Mouse (Mus musculus): ENCODE data around the gene Grin3b. TPM values are rescaled to one million over a fixed set of nuclear protein-coding genes. Genes with fewer than 3 reads are reported as not detected.

Grin3b gene
- total and polyA plus RNA-seq, 2 experiments from 2014 or later, result 0.34 TPM; not detected in 1

- Histone ChIP-seq H3K4me1 (ENCODE audit: control insufficient read depth, insufficient read depth) (no peaks in the 10 kb centered on the region), H3K36me3 (replicated peaks; ENCODE audit: control insufficient read depth, insufficient read depth, low read length) (peaks cover 50% of the 10 kb centered on the region), H3K4me2 (ENCODE audit: low read depth, low read length) (no peak overlapping the region), H3K9ac (replicated peaks; ENCODE audit: low read depth, low read length) (no peak overlapping the region), H3K27me3 (ENCODE audit: control insufficient read depth, insufficient read depth, low read length) (peaks cover 28% of the 10 kb centered on the region), H3K9me3 (replicated peaks; ENCODE audit: control insufficient read depth, low read length) (no peaks in the 10 kb centered on the region), H3K4me3 (ENCODE audit: low read depth, low read length) (no peak overlapping the region), H3K27ac (ENCODE audit: low read depth) (no peak overlapping the region)
- no peak for DNase-seq (ENCODE audit: low spot score)
- 84% methylated on average over 1 of the region's 1 CpGs for WGBS
- no peak for TF ChIP-seq EP300 (IDR thresholded peaks at IDR 0.05; ENCODE audit: low read depth)
- no peak for TF ChIP-seq CTCF (IDR thresholded peaks at IDR 0.05; ENCODE audit: low read depth)
- ATAC-seq (ENCODE audit: insufficient read depth, low read depth), result no peak
Measured at GRCm38 (mm10) chr10:79968181-79968580, 2.3 kb upstream of the Grin3b start.

- DNase-seq (ENCODE audit: low spot score) (no peak), ATAC-seq (ENCODE audit: insufficient read depth, low read depth) (no peak)
- no peaks in the 10 kb centered on the region for H3K9me3 ChIP-seq (replicated peaks; ENCODE audit: control insufficient read depth, low read length)
- H3K9ac ChIP-seq (replicated peaks; ENCODE audit: low read depth, low read length), result no peak overlapping the region
- H3K4me3 ChIP-seq (ENCODE audit: low read depth, low read length), result no peak overlapping the region
- TF ChIP-seq EP300 (IDR thresholded peaks at IDR 0.05; ENCODE audit: low read depth) (no peak), CTCF (IDR thresholded peaks at IDR 0.05; ENCODE audit: low read depth) (no peak)
- H3K4me1 ChIP-seq (ENCODE audit: control insufficient read depth, insufficient read depth), result no peaks in the 10 kb centered on the region
- H3K27me3 ChIP-seq (ENCODE audit: control insufficient read depth, insufficient read depth, low read length), result peaks cover 28% of the 10 kb centered on the region
- WGBS, result 22% methylated on average over 3 of the region's 3 CpGs
- no peak overlapping the region for H3K4me2 ChIP-seq (ENCODE audit: low read depth, low read length)
- H3K36me3 ChIP-seq (replicated peaks; ENCODE audit: control insufficient read depth, insufficient read depth, low read length), result peaks cover 43% of the 10 kb centered on the region
- no peak overlapping the region for H3K27ac ChIP-seq (ENCODE audit: low read depth)
Measured at GRCm38 (mm10) chr10:79969124-79969568, 1.4 kb upstream of the Grin3b start.

DNA sequence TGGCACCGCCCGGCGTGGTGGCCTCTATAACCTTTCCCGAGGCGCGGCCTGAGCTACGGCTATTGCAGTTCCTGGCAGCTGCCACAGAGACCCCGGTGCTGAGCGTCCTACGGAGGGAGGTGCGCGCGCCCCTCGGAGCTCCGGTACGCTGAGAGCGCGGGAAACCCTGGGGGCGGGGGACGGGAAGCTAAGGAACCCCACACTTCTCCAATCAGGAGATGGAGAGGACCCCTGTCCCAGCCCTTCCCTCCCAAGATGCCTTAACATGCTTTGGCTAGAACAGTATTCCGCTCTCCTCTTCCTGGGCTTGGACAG, 625 bp downstream of the Grin3b start:
- TF ChIP-seq EP300 (IDR thresholded peaks at IDR 0.05; ENCODE audit: low read depth) (no peak), CTCF (IDR thresholded peaks at IDR 0.05; ENCODE audit: low read depth) (no peak)
- ATAC-seq (ENCODE audit: insufficient read depth, low read depth) (no peak), DNase-seq (ENCODE audit: low spot score) (no peak)
- Histone ChIP-seq H3K36me3 (replicated peaks; ENCODE audit: control insufficient read depth, insufficient read depth, low read length) (peaks cover 37% of the 10 kb centered on the region), H3K4me1 (ENCODE audit: control insufficient read depth, insufficient read depth) (no peaks in the 10 kb centered on the region), H3K4me2 (ENCODE audit: low read depth, low read length) (peak overlapping the region; percentile 59), H3K9ac (replicated peaks; ENCODE audit: low read depth, low read length) (peak overlapping the region; percentile 30; the same call in 1 of the 2 replicates), H3K9me3 (replicated peaks; ENCODE audit: control insufficient read depth, low read length) (no peaks in the 10 kb centered on the region), H3K4me3 (ENCODE audit: low read depth, low read length) (peak overlapping the region; percentile 35), H3K27ac (ENCODE audit: low read depth) (no peak overlapping the region), H3K27me3 (ENCODE audit: control insufficient read depth, insufficient read depth, low read length) (peaks cover 28% of the 10 kb centered on the region)
- WGBS, result 3% methylated on average over 21 of the region's 21 CpGs

GRCm38 (mm10) chr10:79972831-79973230, 2.3 kb downstream of the Grin3b start:
- H3K27ac ChIP-seq (ENCODE audit: low read depth), result no peak overlapping the region
- WGBS, result 32% methylated on average over 14 of the region's 14 CpGs
- H3K9ac ChIP-seq (replicated peaks; ENCODE audit: low read depth, low read length), result no peak overlapping the region
- TF ChIP-seq CTCF (IDR thresholded peaks at IDR 0.05; ENCODE audit: low read depth) (no peak), EP300 (IDR thresholded peaks at IDR 0.05; ENCODE audit: low read depth) (no peak)
- H3K4me1 ChIP-seq (ENCODE audit: control insufficient read depth, insufficient read depth), result no peaks in the 10 kb centered on the region
- peaks cover 28% of the 10 kb centered on the region for H3K27me3 ChIP-seq (ENCODE audit: control insufficient read depth, insufficient read depth, low read length)
- peaks cover 37% of the 10 kb centered on the region for H3K36me3 ChIP-seq (replicated peaks; ENCODE audit: control insufficient read depth, insufficient read depth, low read length)
- ATAC-seq (ENCODE audit: insufficient read depth, low read depth) (peak; percentile 16; the same call in 1 of the 2 replicates), DNase-seq (ENCODE audit: low spot score) (no peak)
- H3K4me3 ChIP-seq (ENCODE audit: low read depth, low read length), result no peak overlapping the region
- H3K4me2 ChIP-seq (ENCODE audit: low read depth, low read length), result no peak overlapping the region
- H3K9me3 ChIP-seq (replicated peaks; ENCODE audit: control insufficient read depth, low read length), result no peaks in the 10 kb centered on the region

GRCm38 (mm10) chr10:79974087-79974486, 3.6 kb downstream of the Grin3b start:
- peaks cover 46% of the 10 kb centered on the region for H3K36me3 ChIP-seq (replicated peaks; ENCODE audit: control insufficient read depth, insufficient read depth, low read length)
- TF ChIP-seq CTCF (IDR thresholded peaks at IDR 0.05; ENCODE audit: low read depth), result no peak
- no peak for TF ChIP-seq EP300 (IDR thresholded peaks at IDR 0.05; ENCODE audit: low read depth)
- H3K27ac ChIP-seq (ENCODE audit: low read depth), result no peak overlapping the region
- no peak overlapping the region for H3K4me2 ChIP-seq (ENCODE audit: low read depth, low read length)
- DNase-seq (ENCODE audit: low spot score) (no peak), ATAC-seq (ENCODE audit: insufficient read depth, low read depth) (no peak)
- H3K4me3 ChIP-seq (ENCODE audit: low read depth, low read length), result no peak overlapping the region
- H3K27me3 ChIP-seq (ENCODE audit: control insufficient read depth, insufficient read depth, low read length), result peaks cover 28% of the 10 kb centered on the region
- H3K4me1 ChIP-seq (ENCODE audit: control insufficient read depth, insufficient read depth), result no peaks in the 10 kb centered on the region
- no peak overlapping the region for H3K9ac ChIP-seq (replicated peaks; ENCODE audit: low read depth, low read length)
- H3K9me3 ChIP-seq (replicated peaks; ENCODE audit: control insufficient read depth, low read length), result no peaks in the 10 kb centered on the region
- 90% methylated on average over 21 of the region's 21 CpGs for WGBS

DNA sequence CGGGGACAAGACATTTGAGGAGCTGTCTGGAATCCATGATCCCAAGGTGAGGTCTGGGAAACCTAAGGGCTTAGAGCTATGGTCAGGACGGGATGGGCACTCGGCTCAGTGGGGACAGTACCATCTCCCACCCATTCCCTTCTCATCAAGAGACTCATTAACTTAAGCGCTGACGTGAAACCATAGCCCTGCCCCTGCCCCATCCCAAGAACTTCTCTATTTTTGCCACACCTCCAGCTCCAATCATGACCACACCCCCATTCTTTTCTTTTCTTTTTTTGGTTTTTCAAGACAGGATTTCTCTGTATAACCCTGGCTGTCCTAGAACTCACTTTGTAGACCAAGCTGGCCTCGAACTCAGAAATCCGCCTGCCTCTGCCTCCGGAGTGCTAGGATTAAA, 4.2 kb downstream of the Grin3b start:
- WGBS, result 87% methylated on average over 8 of the region's 8 CpGs

More for the DNA sequence above, 4.2 kb downstream of the Grin3b start:
- H3K27me3 ChIP-seq (ENCODE audit: control insufficient read depth, insufficient read depth, low read length), result peaks cover 24% of the 10 kb centered on the region
- no peak for TF ChIP-seq CTCF (IDR thresholded peaks at IDR 0.05; ENCODE audit: low read depth)
- no peak for TF ChIP-seq EP300 (IDR thresholded peaks at IDR 0.05; ENCODE audit: low read depth)
- H3K9ac ChIP-seq (replicated peaks; ENCODE audit: low read depth, low read length), result no peak overlapping the region
- H3K9me3 ChIP-seq (replicated peaks; ENCODE audit: control insufficient read depth, low read length), result no peaks in the 10 kb centered on the region
- peaks cover 50% of the 10 kb centered on the region for H3K36me3 ChIP-seq (replicated peaks; ENCODE audit: control insufficient read depth, insufficient read depth, low read length)
- H3K27ac ChIP-seq (ENCODE audit: low read depth), result no peak overlapping the region
- DNase-seq (ENCODE audit: low spot score) (no peak), ATAC-seq (ENCODE audit: insufficient read depth, low read depth) (no peak)
- no peak overlapping the region for H3K4me3 ChIP-seq (ENCODE audit: low read depth, low read length)
- H3K4me1 ChIP-seq (ENCODE audit: control insufficient read depth, insufficient read depth), result no peaks in the 10 kb centered on the region
- H3K4me2 ChIP-seq (ENCODE audit: low read depth, low read length), result no peak overlapping the region
